Mouse (Mus musculus): ENCODE measurements around the gene Kcnma1.
A peak's percentile ranks its signal among the peaks of the same experiment; 100 is the strongest.

Gene Kcnma1

GRCm38 (mm10) chr14:24014391-24014790 is at the start of gene Kcnma1:
Gene Kcnma1 (minus strand): TSS chr14:24014491.
- no peak for DNase-seq (ENCODE audit: low spot score in 2 of 2)

- no peak for DNase-seq (ENCODE audit: low spot score in 2 of 2)
These were observed 45.5 kb upstream of the Kcnma1 start for GRCm38 (mm10) chr14:24059747-24060146.

- DNase-seq (ENCODE audit: low spot score in 2 of 2): no peak
These were observed 45.0 kb upstream of the Kcnma1 start for GRCm38 (mm10) chr14:24059287-24059686.

GRCm38 (mm10) chr14:24051821-24052220 is 37.5 kb upstream of the Kcnma1 start:
- DNase-seq (ENCODE audit: low spot score in 2 of 2): no peak

GRCm38 (mm10) chr14:24036609-24037008 is 22.3 kb upstream of the Kcnma1 start:
- no peak for DNase-seq (ENCODE audit: low spot score in 2 of 2)

GRCm38 (mm10) chr14:24036208-24036535 is 21.9 kb upstream of the Kcnma1 start:
- DNase-seq (ENCODE audit: low spot score in 2 of 2): no peak

GRCm38 (mm10) chr14:24035486-24036207 is 21.4 kb upstream of the Kcnma1 start:
- DNase-seq (ENCODE audit: low spot score in 2 of 2): no peak

- DNase-seq (ENCODE audit: low spot score in 2 of 2): no peak
These were observed 18.6 kb upstream of the Kcnma1 start for GRCm38 (mm10) chr14:24032876-24033389.

GRCm38 (mm10) chr14:24032201-24032600 is 17.9 kb upstream of the Kcnma1 start:
- no peak for DNase-seq (ENCODE audit: low spot score in 2 of 2)

- DNase-seq (ENCODE audit: low spot score in 2 of 2): no peak
These were observed 6.4 kb upstream of the Kcnma1 start for GRCm38 (mm10) chr14:24020718-24021117.

GRCm38 (mm10) chr14:24009978-24010377 is 4.3 kb downstream of the Kcnma1 start:
- DNase-seq (ENCODE audit: low spot score in 2 of 2): no peak

GRCm38 (mm10) chr14:24008252-24008651 is 6.0 kb downstream of the Kcnma1 start:
- peak in 1 of 2 experiments; percentile 39 for DNase-seq (ENCODE audit: low spot score in 2 of 2)

GRCm38 (mm10) chr14:24006276-24006675 is 8.0 kb downstream of the Kcnma1 start:
- DNase-seq (ENCODE audit: low spot score in 2 of 2): no peak

GRCm38 (mm10) chr14:24004471-24005271 is 9.6 kb downstream of the Kcnma1 start:
- DNase-seq (ENCODE audit: low spot score in 2 of 2): no peak

- DNase-seq (ENCODE audit: low spot score in 2 of 2): no peak
These were observed 10.6 kb downstream of the Kcnma1 start for GRCm38 (mm10) chr14:24003450-24004381.

GRCm38 (mm10) chr14:24002647-24003046 is 11.6 kb downstream of the Kcnma1 start:
- no peak for DNase-seq (ENCODE audit: low spot score in 2 of 2)

- DNase-seq (ENCODE audit: low spot score in 2 of 2): no peak
These were observed 16.4 kb downstream of the Kcnma1 start for GRCm38 (mm10) chr14:23997912-23998311.

GRCm38 (mm10) chr14:23995831-23996230 is 18.5 kb downstream of the Kcnma1 start:
- DNase-seq (ENCODE audit: low spot score in 2 of 2): no peak

GRCm38 (mm10) chr14:23990871-23991270 is 23.4 kb downstream of the Kcnma1 start:
- DNase-seq (ENCODE audit: low spot score in 2 of 2): no peak

- no peak for DNase-seq (ENCODE audit: low spot score in 2 of 2)
These were observed 24.6 kb downstream of the Kcnma1 start for GRCm38 (mm10) chr14:23989696-23990095.

GRCm38 (mm10) chr14:23982205-23982604 is 32.1 kb downstream of the Kcnma1 start:
- no peak for DNase-seq (ENCODE audit: low spot score in 2 of 2)

GRCm38 (mm10) chr14:23974685-23975084 is 39.6 kb downstream of the Kcnma1 start:
- DNase-seq (ENCODE audit: low spot score in 2 of 2): no peak

Data from spleen, postnatal 10 days (tissue).